Mouse (Mus musculus): ENCODE measurements at regions not wholly inside any gene's neighbourhood (a gene's known extent, or its start where the extent isn't known, plus 50 kb on each side); places are given as distances from the start of the nearest gene placed in this dataset.

DNA sequence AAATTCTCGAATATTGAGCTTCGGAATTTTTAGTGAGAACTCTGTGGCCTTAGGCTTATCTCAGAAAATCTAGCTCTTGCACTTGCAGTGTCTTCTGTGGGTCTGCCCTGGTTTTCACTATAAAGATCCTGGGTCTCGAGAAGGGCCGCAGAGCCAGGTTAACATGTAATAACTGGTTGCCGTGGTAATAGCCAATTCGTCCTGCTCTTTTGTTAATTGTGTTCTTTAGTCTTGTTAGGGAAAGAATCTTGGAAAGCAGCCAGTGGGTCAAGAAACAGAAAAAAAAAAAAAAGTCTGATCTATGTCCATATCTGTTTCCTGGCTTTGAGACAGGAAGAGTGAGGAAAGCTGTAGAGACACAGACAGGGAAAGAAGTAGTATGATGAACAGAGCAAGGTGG lies 217.9 kb downstream of the Tpbg start:
- 27% methylated on average over 6 of the region's 6 CpGs for WGBS
- no peak overlapping the region for H3K4me3 ChIP-seq
- H3K27ac ChIP-seq, result no peak overlapping the region
- no peaks in the 10 kb centered on the region for H3K4me1 ChIP-seq (ENCODE audit: control insufficient read depth, insufficient read depth, low read length)
- no peaks in the 10 kb centered on the region for H3K79me2 ChIP-seq (replicated peaks; ENCODE audit: control insufficient read depth, insufficient read depth, low read length)
- no peaks in the 10 kb centered on the region for H3K27me3 ChIP-seq (ENCODE audit: control insufficient read depth, insufficient read depth, low read length)
- DNase-seq, result no peak
- no peak overlapping the region for H3K9ac ChIP-seq (ENCODE audit: low read depth, low read length)
- intact Hi-C loops (cut with DNase I), result no loop called here
- TF ChIP-seq CTCF (IDR thresholded peaks at IDR 0.05), result no peak
- no peaks in the 10 kb centered on the region for H3K36me3 ChIP-seq (ENCODE audit: control insufficient read depth, insufficient read depth, low read length)

DNA sequence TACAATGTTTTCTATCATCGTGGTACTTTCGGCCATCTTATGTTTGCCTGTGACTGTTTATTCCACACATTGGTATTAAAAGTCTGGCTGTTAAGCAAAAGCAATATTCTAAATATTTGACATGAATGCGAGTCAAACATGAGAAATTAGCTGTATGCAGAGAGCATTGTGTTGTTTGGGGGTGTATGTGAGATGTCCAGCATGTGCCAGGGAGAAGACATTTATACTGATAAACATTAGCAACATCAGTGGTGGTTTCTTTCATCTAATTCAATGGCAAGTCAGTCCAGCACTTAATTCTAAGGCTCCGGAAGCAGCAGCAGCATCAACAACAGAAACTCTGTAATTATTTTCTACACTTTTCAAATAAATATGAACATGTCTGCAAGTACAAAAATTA lies 219.1 kb downstream of the Tpbg start:
- Histone ChIP-seq H3K27me3 (ENCODE audit: control insufficient read depth, insufficient read depth, low read length) (no peaks in the 10 kb centered on the region), H3K36me3 (ENCODE audit: control insufficient read depth, insufficient read depth, low read length) (no peaks in the 10 kb centered on the region), H3K79me2 (replicated peaks; ENCODE audit: control insufficient read depth, insufficient read depth, low read length) (no peaks in the 10 kb centered on the region), H3K4me1 (ENCODE audit: control insufficient read depth, insufficient read depth, low read length) (no peaks in the 10 kb centered on the region), H3K9ac (ENCODE audit: low read depth, low read length) (no peak overlapping the region), H3K4me3 (no peak overlapping the region), H3K27ac (no peak overlapping the region)
- intact Hi-C loops (cut with DNase I), result no loop called here
- DNase-seq, result no peak
- WGBS, result 93% methylated on average over 4 of the region's 4 CpGs
- no peak for TF ChIP-seq CTCF (IDR thresholded peaks at IDR 0.05)
- TF ChIP-seq EP300 (IDR thresholded peaks at IDR 0.05; ENCODE audit: insufficient read depth, low read depth, low read length), result no peak
- TF ChIP-seq POLR2A (IDR thresholded peaks at IDR 0.05; ENCODE audit: insufficient read depth, low read depth, low read length), result no peak

DNA sequence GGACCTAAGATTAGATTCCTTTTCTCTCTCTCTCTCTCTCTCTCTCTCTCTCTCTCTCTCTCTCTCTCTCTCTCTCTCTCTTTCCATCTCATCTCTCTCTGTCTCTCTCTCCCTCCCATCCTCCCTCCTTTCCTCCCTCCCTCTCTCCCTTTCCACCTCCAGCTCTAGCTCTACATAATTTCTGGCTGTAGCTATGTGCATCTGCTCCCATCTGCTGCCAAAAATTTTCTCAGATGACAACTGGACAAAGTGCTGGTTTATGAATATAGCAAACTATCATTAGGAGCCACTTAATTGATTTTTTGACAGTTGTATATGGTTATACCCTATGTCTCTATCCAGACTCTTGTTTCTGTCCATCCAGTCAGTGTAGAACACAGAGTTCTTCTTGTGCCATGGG lies 237.1 kb downstream of the Tpbg start:
- no peak for TF ChIP-seq CTCF (IDR thresholded peaks at IDR 0.05)
- TF ChIP-seq POLR2A (IDR thresholded peaks at IDR 0.05; ENCODE audit: insufficient read depth, low read depth, low read length), result no peak
- no peak for TF ChIP-seq EP300 (IDR thresholded peaks at IDR 0.05; ENCODE audit: insufficient read depth, low read depth, low read length)
- DNase-seq, result no peak
- Histone ChIP-seq H3K27ac (no peak overlapping the region), H3K4me3 (no peak overlapping the region), H3K36me3 (ENCODE audit: control insufficient read depth, insufficient read depth, low read length) (no peaks in the 10 kb centered on the region), H3K79me2 (replicated peaks; ENCODE audit: control insufficient read depth, insufficient read depth, low read length) (no peaks in the 10 kb centered on the region), H3K9ac (ENCODE audit: low read depth, low read length) (no peak overlapping the region), H3K27me3 (ENCODE audit: control insufficient read depth, insufficient read depth, low read length) (no peaks in the 10 kb centered on the region), H3K4me1 (ENCODE audit: control insufficient read depth, insufficient read depth, low read length) (no peaks in the 10 kb centered on the region)
- intact Hi-C loops (cut with DNase I), result no loop called here

DNA sequence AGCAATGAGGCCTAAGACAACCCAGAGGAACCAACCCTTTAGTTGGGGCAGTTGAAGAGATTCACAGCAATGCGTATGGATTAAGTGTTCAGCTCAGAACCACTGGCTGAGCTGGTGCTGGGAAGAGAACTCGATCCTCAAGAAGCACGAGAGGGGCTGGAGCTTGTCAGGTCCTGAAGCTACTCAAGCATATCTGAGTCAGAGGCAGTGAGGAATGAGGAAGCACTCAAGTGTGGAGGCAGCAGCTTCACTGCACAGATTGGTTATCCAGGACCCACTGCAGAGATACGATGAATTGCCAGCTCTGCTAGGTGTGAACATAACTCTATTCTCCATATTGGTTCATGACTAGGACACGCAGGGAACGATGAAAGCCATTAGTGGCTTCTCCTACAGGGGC lies 239.7 kb downstream of the Tpbg start:
- 64% methylated on average over 6 of the region's 6 CpGs for whole genome bisulfite sequencing
- no peaks in the 10 kb centered on the region for H3K27me3 ChIP-seq (ENCODE audit: control insufficient read depth, insufficient read depth, low read length)
- H3K9ac ChIP-seq (ENCODE audit: low read depth, low read length), result no peak overlapping the region
- TF ChIP-seq CTCF (IDR thresholded peaks at IDR 0.05) (no peak), POLR2A (IDR thresholded peaks at IDR 0.05; ENCODE audit: insufficient read depth, low read depth, low read length) (no peak), EP300 (IDR thresholded peaks at IDR 0.05; ENCODE audit: insufficient read depth, low read depth, low read length) (no peak)
- no peak overlapping the region for H3K27ac ChIP-seq
- no peak for DNase-seq
- intact Hi-C loops (cut with DNase I), result no loop called here
- no peaks in the 10 kb centered on the region for H3K79me2 ChIP-seq (replicated peaks; ENCODE audit: control insufficient read depth, insufficient read depth, low read length)
- no peaks in the 10 kb centered on the region for H3K36me3 ChIP-seq (ENCODE audit: control insufficient read depth, insufficient read depth, low read length)
- no peaks in the 10 kb centered on the region for H3K4me1 ChIP-seq (ENCODE audit: control insufficient read depth, insufficient read depth, low read length)
- H3K4me3 ChIP-seq, result no peak overlapping the region

DNA sequence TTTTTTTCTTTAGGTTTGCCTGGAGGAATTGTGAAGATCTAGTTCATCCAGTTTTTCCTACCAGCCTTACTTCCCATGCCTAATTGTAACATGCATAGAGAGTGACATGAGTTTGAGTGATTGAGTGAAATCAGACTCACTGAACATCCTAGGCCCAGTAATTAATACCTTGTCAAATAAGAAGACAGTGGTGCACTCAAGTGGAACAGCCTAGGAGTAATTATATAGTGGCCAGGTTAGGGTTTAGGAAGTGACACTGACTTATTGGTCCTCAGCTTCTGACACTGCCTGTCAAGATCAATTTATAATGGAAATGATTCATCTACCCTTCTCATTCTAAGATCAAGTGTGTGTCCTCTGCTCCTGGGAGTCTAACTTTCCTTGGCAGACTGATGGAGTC lies 250.8 kb downstream of the Tpbg start:
- intact Hi-C loops (cut with DNase I), result no loop called here
- H3K27ac ChIP-seq, result no peak overlapping the region
- no peaks in the 10 kb centered on the region for H3K79me2 ChIP-seq (replicated peaks; ENCODE audit: control insufficient read depth, insufficient read depth, low read length)
- H3K27me3 ChIP-seq (ENCODE audit: control insufficient read depth, insufficient read depth, low read length), result no peaks in the 10 kb centered on the region
- no peaks in the 10 kb centered on the region for H3K36me3 ChIP-seq (ENCODE audit: control insufficient read depth, insufficient read depth, low read length)
- TF ChIP-seq CTCF (IDR thresholded peaks at IDR 0.05) (no peak), EP300 (IDR thresholded peaks at IDR 0.05; ENCODE audit: insufficient read depth, low read depth, low read length) (no peak), POLR2A (IDR thresholded peaks at IDR 0.05; ENCODE audit: insufficient read depth, low read depth, low read length) (no peak)
- DNase-seq, result no peak
- H3K4me3 ChIP-seq, result no peak overlapping the region
- no peak overlapping the region for H3K9ac ChIP-seq (ENCODE audit: low read depth, low read length)
- H3K4me1 ChIP-seq (ENCODE audit: control insufficient read depth, insufficient read depth, low read length), result no peaks in the 10 kb centered on the region

DNA sequence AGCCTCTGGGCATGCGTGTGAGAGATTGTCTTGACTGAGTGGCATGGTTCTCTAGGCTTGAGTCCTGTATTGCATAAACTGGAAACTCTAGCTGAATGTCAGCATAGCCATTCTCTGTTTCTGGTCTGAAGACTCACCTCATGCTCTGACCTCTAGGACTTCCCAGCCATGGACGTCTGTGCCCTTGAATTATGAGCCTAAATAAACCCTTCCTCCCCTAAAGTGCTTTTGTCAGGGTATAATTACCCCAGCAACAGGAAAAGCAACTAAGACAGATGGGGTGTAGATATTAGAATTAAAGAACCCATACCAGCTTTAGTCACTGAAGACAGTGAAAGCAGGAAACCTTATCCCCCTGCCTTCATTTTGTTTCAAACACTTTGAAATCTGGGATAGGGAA lies 253.3 kb downstream of the Tpbg start:
- no peaks in the 10 kb centered on the region for H3K36me3 ChIP-seq (ENCODE audit: control insufficient read depth, insufficient read depth, low read length)

DNA sequence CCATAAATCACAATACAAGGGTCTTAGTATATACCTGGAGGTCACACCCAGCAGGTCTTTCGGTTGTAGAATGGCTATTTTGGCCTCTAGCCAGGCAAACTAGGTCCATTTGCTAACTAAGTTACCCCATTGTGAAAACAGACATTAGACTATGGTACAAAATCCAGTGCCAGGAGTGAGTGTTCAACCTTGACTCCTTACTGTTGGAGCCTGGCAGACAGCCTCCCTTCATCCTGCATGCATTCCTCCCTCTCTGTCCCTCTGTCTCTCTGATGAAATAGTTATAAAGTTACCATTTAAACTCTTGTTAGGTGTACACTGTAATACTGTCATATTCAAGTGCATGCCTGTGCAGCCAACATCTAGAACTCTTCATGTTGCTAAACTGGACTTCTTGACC lies 254.1 kb downstream of the Tpbg start:
- Histone ChIP-seq H3K4me3 (no peak overlapping the region), H3K36me3 (ENCODE audit: control insufficient read depth, insufficient read depth, low read length) (no peaks in the 10 kb centered on the region), H3K79me2 (replicated peaks; ENCODE audit: control insufficient read depth, insufficient read depth, low read length) (no peaks in the 10 kb centered on the region), H3K27ac (no peak overlapping the region), H3K27me3 (ENCODE audit: control insufficient read depth, insufficient read depth, low read length) (no peaks in the 10 kb centered on the region), H3K9ac (ENCODE audit: low read depth, low read length) (no peak overlapping the region), H3K4me1 (ENCODE audit: control insufficient read depth, insufficient read depth, low read length) (no peaks in the 10 kb centered on the region)
- intact Hi-C loops (cut with DNase I), result no loop called here
- WGBS, result 64% methylated on average over 1 of the region's 1 CpGs
- no peak for DNase-seq
- TF ChIP-seq POLR2A (IDR thresholded peaks at IDR 0.05; ENCODE audit: insufficient read depth, low read depth, low read length), result no peak

More for the DNA sequence above, 253.3 kb downstream of the Tpbg start:
- 65% methylated on average over 2 of the region's 2 CpGs for WGBS
- H3K9ac ChIP-seq (ENCODE audit: low read depth, low read length), result no peak overlapping the region
- intact Hi-C loops (cut with DNase I), result no loop called here
- no peak overlapping the region for H3K4me3 ChIP-seq
- no peak overlapping the region for H3K27ac ChIP-seq
- no peaks in the 10 kb centered on the region for H3K27me3 ChIP-seq (ENCODE audit: control insufficient read depth, insufficient read depth, low read length)
- H3K4me1 ChIP-seq (ENCODE audit: control insufficient read depth, insufficient read depth, low read length), result no peaks in the 10 kb centered on the region
- DNase-seq, result no peak
- H3K79me2 ChIP-seq (replicated peaks; ENCODE audit: control insufficient read depth, insufficient read depth, low read length), result no peaks in the 10 kb centered on the region
- no peak for TF ChIP-seq EP300 (IDR thresholded peaks at IDR 0.05; ENCODE audit: insufficient read depth, low read depth, low read length)
- no peak for TF ChIP-seq CTCF (IDR thresholded peaks at IDR 0.05)
- TF ChIP-seq POLR2A (IDR thresholded peaks at IDR 0.05; ENCODE audit: insufficient read depth, low read depth, low read length), result no peak

All from heart, adult 2 months (tissue).